Comparison of ENCODE assay signal across 15 mouse cellular contexts in the genomic region with DNA sequence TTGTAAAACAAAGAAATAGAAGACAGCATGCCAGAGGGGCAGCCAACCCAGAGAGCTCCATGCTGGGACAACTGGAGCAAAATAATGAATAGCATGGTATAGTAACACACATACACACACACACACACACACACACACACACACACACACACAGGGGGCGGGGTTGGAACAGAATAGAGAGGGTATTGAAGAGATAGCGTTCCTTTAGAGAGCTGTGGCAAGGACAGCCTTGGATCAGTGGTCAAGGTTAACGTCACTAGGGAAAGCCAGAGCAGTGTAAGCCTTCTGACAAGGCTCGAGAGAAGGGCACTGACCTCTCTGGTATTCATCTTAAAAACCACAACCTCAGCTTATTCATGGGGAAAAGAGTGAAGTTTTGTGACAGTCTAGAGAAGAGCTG.
"Had no signal": no experiment of that assay in that cellular context is flagged by ENCODE, and none has a peak within 500 bp of the region (broad histone marks: within the 10 kb centered on the region; RNA-seq: fewer than 3 reads in every experiment).

No protein-coding gene starts in this region.

- H3K4me2 ChIP-seq: limb, embryonic 12.5 days; liver, embryonic 13.5 days; lung, embryonic 15.5 days; midbrain, embryonic 12.5 days; neural tube, embryonic 12.5 days had no signal

- H3K27ac ChIP-seq: limb, embryonic 12.5 days; liver, embryonic 13.5 days; lung, embryonic 15.5 days; macrophage; midbrain, embryonic 12.5 days; neural tube, embryonic 12.5 days; stomach, postnatal 0 days had no signal

- DNase-seq: kidney, adult 8-10 months; kidney, postnatal 25 days; layer of hippocampus, adult 9-11 months; liver; liver, embryonic 13.5 days; liver, postnatal 0 days; lung, postnatal 14 days; thymus, postnatal 14 days had no signal

- H3K27me3 ChIP-seq: limb, embryonic 12.5 days; liver, embryonic 13.5 days; lung, embryonic 15.5 days; neural tube, embryonic 12.5 days had no signal

- H3K36me3 ChIP-seq: limb, embryonic 12.5 days; liver, embryonic 13.5 days; lung, embryonic 15.5 days; midbrain, embryonic 12.5 days; neural tube, embryonic 12.5 days had no signal

- H3K4me3 ChIP-seq: limb, embryonic 12.5 days; liver, embryonic 13.5 days; lung, embryonic 15.5 days; megakaryocyte, embryonic 14.5 days; midbrain, embryonic 12.5 days; neural tube, embryonic 12.5 days had no signal
